Mouse (Mus musculus) MEL (cell line): ENCODE measurements around the gene Dglucy.
A peak's percentile ranks its signal among the peaks of the same experiment; 100 is the strongest.

ENCODE experiments used
- CHD2 ChIP-seq: IDR thresholded peaks from 2 replicates; pipeline ENCODE4 v1.6.1; 2011; ENCODE audit warnings: low read length, improper control_type of control experiment
- EP300 ChIP-seq, 2 experiments: IDR thresholded peaks; 2 replicates each; pipeline ENCODE4 v1.6.1; 2011; ENCODE audit warnings: improper control_type of control experiment in 2 of 2, low read length in 2 of 2, low read depth in 1 of 2, mild to moderate bottlenecking in 1 of 2
- MAFK ChIP-seq: IDR thresholded peaks from 2 replicates; pipeline ENCODE4 v1.6.1; 2011; ENCODE audit warnings: low read depth, mild to moderate bottlenecking, low read length, improper control_type of control experiment, borderline replicate concordance
- RAD21 ChIP-seq: IDR thresholded peaks from 2 replicates; pipeline ENCODE4 v1.6.1; 2011; ENCODE audit warnings: mild to moderate bottlenecking, low read depth, low read length, improper control_type of control experiment

- TF ChIP-seq CHD2: no peak
- TF ChIP-seq MAFK: no peak
- TF ChIP-seq EP300 (IDR thresholded peaks at IDR 0.05; ENCODE audit: low read depth in 1 of 2, low read length in 2 of 2): peak; percentile 70 to 81
- TF ChIP-seq RAD21: peak; percentile 9
Measured at GRCm38 (mm10) chr12:100839079-100839600, 60.3 kb downstream of the Dglucy start.
